Mouse (Mus musculus): ENCODE measurements around the gene Kcnh8.

Kcnh8 gene

GRCm38 (mm10) chr17:52602093-52602780 is at the start of gene Kcnh8:
Kcnh8 (plus strand) TSS chr17:52602709.
- in situ Hi-C loops (cut with MboI; ENCODE audit: unreplicated experiment in 2 of 2) = no loop called here

GRCm38 (mm10) chr17:52559961-52560720 is 42.4 kb upstream of the Kcnh8 start:
- in situ Hi-C loops (cut with MboI; ENCODE audit: unreplicated experiment in 2 of 2) = loop anchor here (5.0 to 25.0 kb wide), 6 partner anchors 827 to 1785 kb away; no protein-coding TSS in a partner anchor

- in situ Hi-C loops (cut with MboI; ENCODE audit: unreplicated experiment in 2 of 2) = loop anchor here (5.0 to 25.0 kb wide), 5 partner anchors 822 to 1779 kb away; no protein-coding TSS in a partner anchor
Measured at GRCm38 (mm10) chr17:52565467-52566155, 36.9 kb upstream of the Kcnh8 start.

- in situ Hi-C loops (cut with MboI; ENCODE audit: unreplicated experiment in 2 of 2) = loop anchor here (5.0 to 25.0 kb wide), 5 partner anchors 818 to 1775 kb away; no protein-coding TSS in a partner anchor
Measured at GRCm38 (mm10) chr17:52569584-52570270, 32.8 kb upstream of the Kcnh8 start.

GRCm38 (mm10) chr17:52572229-52572628 is 30.3 kb upstream of the Kcnh8 start:
- in situ Hi-C loops (cut with MboI; ENCODE audit: unreplicated experiment in 2 of 2) = loop anchor here in 1 of 2 experiments (25.0 kb wide), 1 partner anchor 940 kb away; no protein-coding TSS in a partner anchor

GRCm38 (mm10) chr17:52591503-52592194 is 10.9 kb upstream of the Kcnh8 start:
- in situ Hi-C loops (cut with MboI; ENCODE audit: unreplicated experiment in 2 of 2) = loop anchor here in 1 of 2 experiments (10.0 kb wide), 1 partner anchor 1103 kb away; no protein-coding TSS in a partner anchor

- in situ Hi-C loops (cut with MboI; ENCODE audit: unreplicated experiment in 2 of 2) = loop anchor here in 1 of 2 experiments (10.0 kb wide), 1 partner anchor 1096 kb away; no protein-coding TSS in a partner anchor
Measured at GRCm38 (mm10) chr17:52599141-52599540, 3.4 kb upstream of the Kcnh8 start.

- in situ Hi-C loops (cut with MboI; ENCODE audit: unreplicated experiment in 2 of 2) = no loop called here
Measured at GRCm38 (mm10) chr17:52600882-52601371, 1.6 kb upstream of the Kcnh8 start.

- in situ Hi-C loops (cut with MboI; ENCODE audit: unreplicated experiment in 2 of 2) = no loop called here
Measured at GRCm38 (mm10) chr17:52602781-52603170, 267 bp downstream of the Kcnh8 start.

- in situ Hi-C loops (cut with MboI; ENCODE audit: unreplicated experiment in 2 of 2) = no loop called here
Measured at GRCm38 (mm10) chr17:52603411-52603810, 902 bp downstream of the Kcnh8 start.

GRCm38 (mm10) chr17:52611382-52611781 is 8.9 kb downstream of the Kcnh8 start:
- in situ Hi-C loops (cut with MboI; ENCODE audit: unreplicated experiment in 2 of 2) = no loop called here

- in situ Hi-C loops (cut with MboI; ENCODE audit: unreplicated experiment in 2 of 2) = no loop called here
Measured at GRCm38 (mm10) chr17:52649186-52649585, 46.7 kb downstream of the Kcnh8 start.

GRCm38 (mm10) chr17:52691988-52692387 is 89.5 kb downstream of the Kcnh8 start:
- in situ Hi-C loops (cut with MboI; ENCODE audit: unreplicated experiment in 2 of 2) = no loop called here

- in situ Hi-C loops (cut with MboI; ENCODE audit: unreplicated experiment in 2 of 2) = no loop called here
Measured at GRCm38 (mm10) chr17:52701944-52702343, 99.4 kb downstream of the Kcnh8 start.

- in situ Hi-C loops (cut with MboI; ENCODE audit: unreplicated experiment in 2 of 2) = no loop called here
Measured at GRCm38 (mm10) chr17:52712319-52712718, 109.8 kb downstream of the Kcnh8 start.

- in situ Hi-C loops (cut with MboI; ENCODE audit: unreplicated experiment in 2 of 2) = no loop called here
Measured at GRCm38 (mm10) chr17:52722214-52722613, 119.7 kb downstream of the Kcnh8 start.

- in situ Hi-C loops (cut with MboI; ENCODE audit: unreplicated experiment in 2 of 2) = no loop called here
Measured at GRCm38 (mm10) chr17:52728806-52729205, 126.3 kb downstream of the Kcnh8 start.

GRCm38 (mm10) chr17:52738436-52738835 is 135.9 kb downstream of the Kcnh8 start:
- in situ Hi-C loops (cut with MboI; ENCODE audit: unreplicated experiment in 2 of 2) = no loop called here

- in situ Hi-C loops (cut with MboI; ENCODE audit: unreplicated experiment in 2 of 2) = no loop called here
Measured at GRCm38 (mm10) chr17:52788151-52788550, 185.6 kb downstream of the Kcnh8 start.

Data from v-Abl transformed pro-B cells (cell line).